Mouse (Mus musculus) testis, adult 2 months (tissue): ENCODE measurements around the gene Rab11fip4. TPM values are rescaled to one million over a fixed set of nuclear protein-coding genes. Genes with fewer than 3 reads are reported as not detected.

Experiments used
- H3K27ac ChIP-seq: fragments of 200-500 bp; 2 replicates; pipeline ENCODE4 v1.5.1; 2012; ENCODE audit warnings: low read depth, low read length; ENCODE audit not compliant: control insufficient read depth, insufficient read depth
- H3K27me3 ChIP-seq: fragments of 200-500 bp; 2 replicates; pipeline ENCODE4 v1.6.1; 2012; ENCODE audit warnings: mild to moderate bottlenecking, low read length, moderate library complexity; ENCODE audit not compliant: control insufficient read depth, insufficient read depth
- H3K36me3 ChIP-seq: fragments of 200-500 bp; 2 replicates; pipeline ENCODE4 v1.6.1; 2012; ENCODE audit warnings: mild to moderate bottlenecking, low read length; ENCODE audit not compliant: control insufficient read depth, insufficient read depth
- H3K4me1 ChIP-seq: fragments of 200-500 bp; 2 replicates; pipeline ENCODE4 v1.6.1; 2012; ENCODE audit warnings: low read length; ENCODE audit not compliant: control insufficient read depth, insufficient read depth
- H3K4me3 ChIP-seq: fragments of 200-500 bp; 2 replicates; pipeline ENCODE4 v1.5.1; 2012; ENCODE audit warnings: low read depth, mild to moderate bottlenecking, low read length, moderate library complexity, mixed read lengths; ENCODE audit not compliant: control insufficient read depth
- CTCF ChIP-seq: fragments of 200-500 bp; IDR thresholded peaks from 2 replicates; pipeline ENCODE4 v1.5.1; 2012; ENCODE audit warnings: low read depth, mild to moderate bottlenecking, inconsistent platforms, low read length, moderate library complexity; ENCODE audit not compliant: control insufficient read depth, insufficient read depth, insufficient replicate concordance
- POLR2A ChIP-seq: fragments of 200-500 bp; IDR thresholded peaks from 2 replicates; pipeline ENCODE4 v1.6.1; 2012; ENCODE audit warnings: low read depth, mild to moderate bottlenecking, inconsistent platforms, low read length, moderate library complexity; ENCODE audit not compliant: control insufficient read depth
- polyA plus RNA-seq: library from polyadenylated mRNA; depleted of rRNA; stranded (reverse); fragments of >200 nt; gene quantifications from 2 replicates; pipeline ENCODE4 v1.2.3, GENCODE M21; 2012

The Rab11fip4 gene
- polyA plus RNA-seq, 1 experiment: 12.1 TPM

DNA sequence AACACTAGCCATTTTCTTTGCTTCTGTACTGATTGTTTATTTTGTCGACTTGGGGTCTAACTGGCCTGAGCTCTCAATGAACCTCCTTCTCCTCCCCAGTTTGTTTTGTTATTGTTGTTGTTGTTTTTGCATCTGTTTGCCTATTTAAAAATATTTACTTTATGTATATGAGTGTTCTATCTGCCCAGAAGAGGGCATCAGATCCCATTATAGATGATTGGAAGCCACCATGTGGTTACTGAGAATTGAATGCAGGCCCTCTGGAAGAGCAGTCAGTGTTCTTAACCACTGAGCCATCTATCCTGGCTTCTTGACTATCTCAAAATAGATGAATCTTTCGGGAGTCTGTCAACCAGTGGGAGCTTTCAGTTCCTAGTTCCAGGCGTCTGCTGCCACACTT, 116.1 kb downstream of the Rab11fip4 start:
- Histone ChIP-seq H3K4me1 (peaks cover 20% of the 10 kb centered on the region), H3K36me3 (no peaks in the 10 kb centered on the region), H3K4me3 (no peak overlapping the region), H3K27ac (no peak overlapping the region), H3K27me3 (peaks cover 2% of the 10 kb centered on the region; the same call in 1 of the 2 replicates)
- TF ChIP-seq CTCF: no peak
- TF ChIP-seq POLR2A: no peak

DNA sequence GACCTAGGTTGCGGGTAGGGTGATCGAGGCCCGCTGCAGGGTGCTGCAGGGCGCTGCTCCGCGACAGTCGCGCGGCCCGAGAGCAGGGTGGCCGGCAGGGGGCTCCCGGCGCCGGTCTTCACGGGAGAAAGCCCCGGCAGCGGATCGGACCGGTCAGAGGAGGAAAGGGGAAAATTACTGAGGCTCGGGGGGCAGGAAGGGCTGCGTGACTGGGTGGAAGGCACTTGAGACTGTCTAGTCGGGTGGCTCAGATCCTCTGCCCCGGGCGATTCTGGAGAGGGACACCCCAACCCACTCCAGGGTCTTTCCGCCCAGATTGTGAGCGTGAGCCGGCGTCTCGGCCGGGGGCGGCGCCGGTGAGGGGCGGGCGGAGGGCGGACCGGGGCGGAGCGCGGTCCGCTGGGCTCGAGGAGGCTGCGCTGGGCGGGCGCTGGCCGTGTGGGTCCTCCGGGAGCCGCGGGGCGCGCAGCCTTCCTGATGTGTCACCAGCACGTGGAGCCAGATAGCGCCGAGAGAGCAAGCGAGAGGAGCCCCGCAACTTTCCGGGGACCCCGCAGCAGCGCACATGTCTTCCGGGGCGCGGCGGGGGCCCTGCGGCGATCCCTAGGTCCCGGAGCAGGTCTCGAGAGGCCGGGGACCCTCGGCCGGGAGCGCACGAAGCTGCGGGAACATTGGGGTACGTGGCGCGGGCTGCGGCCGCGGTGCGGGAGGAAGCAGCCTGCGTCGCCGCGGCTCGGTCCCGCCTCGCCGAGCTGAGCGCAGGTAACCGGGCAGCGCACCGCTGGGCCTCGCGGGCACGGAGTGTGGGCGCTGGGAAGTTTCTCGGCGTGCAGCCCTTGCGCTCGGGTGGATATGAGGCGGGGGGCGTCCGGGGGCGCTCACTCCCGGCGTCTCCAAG, 120.1 kb downstream of the Rab11fip4 start:
- Histone ChIP-seq H3K4me3 (peak overlapping the region; percentile 76), H3K27me3 (peaks cover 2% of the 10 kb centered on the region; the same call in 1 of the 2 replicates), H3K27ac (0 out of 2 replicates have a peak overlapping the region, but pooled peaks have one; percentile 6), H3K4me1 (peaks cover 9% of the 10 kb centered on the region), H3K36me3 (no peaks in the 10 kb centered on the region)
- TF ChIP-seq POLR2A (no peak), CTCF (peak; percentile 17; the same call in 1 of the 2 replicates)

GRCm38 (mm10) chr11:79711766-79712369, 120.9 kb downstream of the Rab11fip4 start:
- no peak for TF ChIP-seq POLR2A
- TF ChIP-seq CTCF: no peak
- Histone ChIP-seq H3K4me1 (peaks cover 9% of the 10 kb centered on the region), H3K27me3 (peaks cover 2% of the 10 kb centered on the region; the same call in 1 of the 2 replicates), H3K36me3 (no peaks in the 10 kb centered on the region), H3K4me3 (peak overlapping the region; percentile 76), H3K27ac (0 out of 2 replicates have a peak overlapping the region, but pooled peaks have one; percentile 6)

DNA sequence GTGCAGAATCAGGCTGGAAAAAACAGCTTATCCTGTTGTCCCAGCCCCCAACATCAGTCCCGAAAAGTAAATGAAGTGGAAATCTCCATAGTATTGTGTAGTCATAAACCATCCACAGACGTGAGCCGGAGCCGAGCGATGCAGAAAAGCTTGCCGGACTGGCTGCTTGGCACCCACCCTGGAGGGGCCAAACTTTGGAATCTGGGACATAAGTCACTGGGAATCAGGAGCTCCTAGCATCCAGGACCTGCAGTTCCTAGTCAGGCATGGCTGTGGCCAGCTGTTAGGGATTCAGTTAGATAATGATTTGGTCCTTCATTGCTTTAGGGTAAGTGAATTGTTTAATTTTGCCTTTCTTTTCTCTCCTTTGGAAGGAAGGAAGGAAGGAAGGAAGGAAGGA, 122.2 kb downstream of the Rab11fip4 start:
- Histone ChIP-seq H3K27me3 (peaks cover 2% of the 10 kb centered on the region; the same call in 1 of the 2 replicates), H3K27ac (no peak overlapping the region), H3K4me1 (peaks cover 9% of the 10 kb centered on the region), H3K4me3 (no peak overlapping the region), H3K36me3 (no peaks in the 10 kb centered on the region)
- TF ChIP-seq CTCF (no peak), POLR2A (no peak)

- H3K36me3 ChIP-seq: no peaks in the 10 kb centered on the region
- no peak overlapping the region for H3K4me3 ChIP-seq
- H3K27me3 ChIP-seq: peaks cover 2% of the 10 kb centered on the region; the same call in 1 of the 2 replicates
- peaks cover 9% of the 10 kb centered on the region for H3K4me1 ChIP-seq
- TF ChIP-seq POLR2A (no peak), CTCF (no peak)
- no peak overlapping the region for H3K27ac ChIP-seq
These were observed 122.7 kb downstream of the Rab11fip4 start for GRCm38 (mm10) chr11:79713678-79714077.

- Histone ChIP-seq H3K27ac (no peak overlapping the region), H3K27me3 (peaks cover 2% of the 10 kb centered on the region; the same call in 1 of the 2 replicates), H3K4me1 (peaks cover 9% of the 10 kb centered on the region), H3K4me3 (no peak overlapping the region), H3K36me3 (no peaks in the 10 kb centered on the region)
- TF ChIP-seq POLR2A (no peak), CTCF (no peak)
These were observed 123.2 kb downstream of the Rab11fip4 start for GRCm38 (mm10) chr11:79714082-79714742.

DNA sequence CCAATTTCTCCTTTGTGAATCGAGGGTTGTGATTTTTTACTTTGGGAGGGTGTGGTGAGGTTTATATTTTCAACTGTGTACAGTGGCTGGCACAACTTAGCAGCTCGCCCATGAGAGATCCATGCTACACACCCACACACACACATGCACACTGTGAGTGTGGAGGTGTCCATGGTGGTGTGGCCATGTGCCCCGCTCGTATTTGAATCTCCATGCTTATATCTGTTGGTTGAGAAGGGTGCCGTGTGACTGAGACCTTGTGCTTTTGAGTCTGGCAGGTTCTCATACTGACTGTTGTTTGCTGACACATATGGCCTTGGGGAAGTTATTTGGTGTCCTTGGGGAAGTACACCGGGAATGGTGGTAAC, 123.7 kb downstream of the Rab11fip4 start:
- Histone ChIP-seq H3K27me3 (peaks cover 2% of the 10 kb centered on the region; the same call in 1 of the 2 replicates), H3K27ac (no peak overlapping the region), H3K4me1 (peaks cover 9% of the 10 kb centered on the region), H3K4me3 (no peak overlapping the region), H3K36me3 (no peaks in the 10 kb centered on the region)
- TF ChIP-seq CTCF: no peak
- TF ChIP-seq POLR2A: no peak
